Mouse (Mus musculus): ENCODE data around the gene Olfr520.
"Not testable (repeated sequence)": the region's sequence is repeated elsewhere in the genome, so short reads cannot be mapped to it uniquely, and the experiment has no call there.

The Olfr520 gene

DNA sequence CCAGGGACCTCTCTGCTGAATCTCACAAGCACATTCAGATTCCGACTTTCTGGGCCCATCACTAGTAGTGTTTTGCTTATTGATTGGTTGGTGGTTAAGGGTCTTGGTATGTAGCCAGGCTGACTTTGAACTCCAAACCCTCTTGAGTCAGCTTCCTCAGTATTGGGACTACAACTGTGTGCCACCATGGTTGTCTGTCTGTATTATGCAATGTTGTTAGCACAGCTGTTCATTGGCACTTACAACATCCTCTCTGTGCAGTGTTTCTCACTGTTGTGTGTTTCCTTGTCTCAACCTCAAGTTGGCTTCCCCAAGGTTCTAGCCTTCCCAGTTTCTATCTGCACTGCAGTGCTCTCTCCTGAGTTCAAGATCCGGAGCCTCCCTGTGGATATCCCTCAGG, 13.5 kb upstream of the Olfr520 start:
- no peak for DNase-seq

DNA sequence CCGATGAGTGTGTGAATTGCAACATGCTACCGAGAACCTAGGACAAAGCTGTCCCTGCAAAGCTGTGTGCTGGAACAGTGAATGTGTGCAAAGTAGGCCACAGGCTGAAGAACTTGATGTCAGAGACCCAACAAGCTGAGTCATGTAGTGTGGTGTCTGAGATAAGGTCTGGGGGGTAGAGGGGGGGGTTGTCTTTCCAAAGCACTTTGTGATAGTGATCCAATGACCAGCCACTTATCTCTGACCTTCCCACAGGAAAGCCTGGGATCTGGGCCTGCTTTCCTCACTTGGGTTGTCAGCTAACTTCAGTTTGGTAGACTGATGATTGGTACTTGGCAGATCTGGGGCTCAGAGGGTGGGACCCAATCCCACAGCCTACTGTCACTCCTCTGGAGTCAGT, 4.5 kb downstream of the Olfr520 start:
- no peak for DNase-seq

DNA sequence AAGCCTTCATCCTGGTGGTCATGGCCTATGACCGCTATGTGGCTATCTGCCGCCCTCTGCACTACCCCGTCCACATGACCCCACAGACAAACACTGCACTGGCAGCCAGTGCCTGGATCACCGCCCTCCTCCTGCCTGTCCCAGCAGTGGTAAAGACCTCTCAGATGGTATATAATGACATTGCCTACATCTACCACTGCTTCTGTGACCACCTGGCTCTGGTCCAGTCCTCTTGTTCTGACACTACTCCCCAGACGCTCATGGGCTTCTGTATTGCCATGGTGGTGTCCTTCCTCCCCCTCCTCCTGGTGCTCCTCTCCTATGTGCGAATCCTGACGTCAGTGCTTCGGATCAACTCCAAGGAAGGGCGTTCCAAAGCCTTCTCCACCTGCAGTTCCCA, 5.4 kb downstream of the Olfr520 start:
- DNase-seq = not testable (repeated sequence)

GRCm38 (mm10) chr7:99739276-99739675, 9.2 kb downstream of the Olfr520 start:
- DNase-seq = no peak

GRCm38 (mm10) chr7:99763207-99763606, 33.1 kb downstream of the Olfr520 start, which contains the start of gene Olfr521:
Olfr521 (plus strand) TSS chr7:99763507.
- DNase-seq = no peak

DNA sequence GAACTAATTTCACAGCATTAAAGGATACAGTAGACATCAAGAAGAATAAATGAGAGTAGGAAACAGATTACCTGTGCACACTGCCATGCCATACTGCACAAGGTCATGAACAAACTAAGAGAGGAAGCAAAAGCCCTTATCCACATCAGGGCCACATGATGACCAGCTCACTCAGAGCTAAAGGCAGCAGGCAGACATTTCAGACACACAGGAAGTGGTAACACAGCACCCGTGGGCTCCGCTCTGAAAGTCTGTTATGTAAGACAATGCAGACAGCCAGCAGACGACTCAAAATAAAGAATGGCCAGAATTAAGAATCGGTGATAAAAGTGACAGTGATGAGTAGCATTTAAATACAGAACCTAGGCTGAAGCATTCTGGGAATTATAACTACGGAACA, 51.3 kb downstream of the Olfr520 start:
- no peak for DNase-seq

DNA sequence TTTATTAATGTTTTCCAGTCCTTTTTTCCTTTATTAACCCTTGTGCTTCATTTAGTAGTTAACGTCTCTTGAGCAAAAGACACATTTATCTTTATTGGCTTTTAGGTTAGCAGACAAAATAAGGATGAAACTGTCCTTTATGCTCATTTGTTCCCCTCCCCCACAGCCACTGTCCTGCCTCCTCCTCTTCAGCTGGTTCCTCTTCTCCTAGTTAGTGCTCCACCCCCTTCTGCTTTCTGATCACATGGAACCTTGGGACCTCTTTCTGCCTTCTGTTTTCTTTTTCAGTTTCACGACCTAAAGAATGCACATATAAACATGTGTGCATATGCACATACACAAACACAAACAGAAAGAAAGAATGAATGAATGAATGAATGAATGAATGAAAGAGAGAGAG, 51.8 kb downstream of the Olfr520 start:
- no peak for DNase-seq

DNA sequence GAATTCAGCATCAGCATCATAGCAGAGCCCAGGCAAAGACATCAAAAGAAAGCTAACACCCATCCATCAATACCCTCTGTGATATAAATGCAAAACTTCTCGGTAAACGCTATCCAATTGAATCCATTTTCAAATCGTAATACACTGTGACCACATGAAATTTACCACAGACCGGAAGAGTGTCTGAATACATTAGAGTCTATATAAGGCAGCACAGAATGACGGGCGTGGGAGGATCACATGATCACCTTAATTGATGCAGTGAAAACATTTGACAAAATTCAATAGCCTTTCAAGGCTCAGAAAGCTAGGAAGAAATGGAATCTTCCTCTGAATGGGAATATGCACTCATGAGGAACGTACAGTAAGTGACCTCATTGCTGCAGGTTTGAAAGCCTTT, 53.3 kb downstream of the Olfr520 start:
- no peak for DNase-seq

GRCm38 (mm10) chr7:99785553-99785952, 55.5 kb downstream of the Olfr520 start:
- DNase-seq = no peak

Measured in kidney, adult 18-20 months (tissue).